Mouse (Mus musculus): ENCODE measurements around the gene Hipk4.

Hipk4 gene

GRCm38 (mm10) chr7:27540935-27541334 is 17.9 kb downstream of the Hipk4 start:
- DNase-seq (ENCODE audit: low spot score) = no peak

GRCm38 (mm10) chr7:27541431-27541830 is 18.4 kb downstream of the Hipk4 start:
- no peak for DNase-seq (ENCODE audit: low spot score)

- no peak for DNase-seq (ENCODE audit: low spot score)
These were observed 18.9 kb downstream of the Hipk4 start for GRCm38 (mm10) chr7:27541922-27542321.

- DNase-seq (ENCODE audit: low spot score) = peak; percentile 84
These were observed 19.4 kb downstream of the Hipk4 start for GRCm38 (mm10) chr7:27542392-27543033.

GRCm38 (mm10) chr7:27543065-27543464 is 20.0 kb downstream of the Hipk4 start:
- no peak for DNase-seq (ENCODE audit: low spot score)

GRCm38 (mm10) chr7:27543851-27544250 is 20.8 kb downstream of the Hipk4 start:
- no peak for DNase-seq (ENCODE audit: low spot score)

GRCm38 (mm10) chr7:27544675-27545370 is 21.8 kb downstream of the Hipk4 start:
- no peak for DNase-seq (ENCODE audit: low spot score)

- DNase-seq (ENCODE audit: low spot score) = no peak
These were observed 26.5 kb downstream of the Hipk4 start for GRCm38 (mm10) chr7:27549597-27549996.

GRCm38 (mm10) chr7:27552070-27552469 is 29.0 kb downstream of the Hipk4 start:
- no peak for DNase-seq (ENCODE audit: low spot score)

- DNase-seq (ENCODE audit: low spot score) = peak; percentile 92
These were observed 30.0 kb downstream of the Hipk4 start, which contains the start of the genes Pld3 and 2310022A10Rik for GRCm38 (mm10) chr7:27552931-27553513. Gene Pld3, minus strand, starts transcription at chr7:27553218. Gene 2310022A10Rik, plus strand, starts transcription at chr7:27553233.

GRCm38 (mm10) chr7:27560291-27560887 is 37.3 kb downstream of the Hipk4 start:
- no peak for DNase-seq (ENCODE audit: low spot score)

GRCm38 (mm10) chr7:27560978-27561377 is 37.9 kb downstream of the Hipk4 start:
- no peak for DNase-seq (ENCODE audit: low spot score)

- DNase-seq (ENCODE audit: low spot score) = no peak
These were observed 46.6 kb downstream of the Hipk4 start for GRCm38 (mm10) chr7:27569580-27570224.

GRCm38 (mm10) chr7:27572133-27572532 is 49.1 kb downstream of the Hipk4 start:
- no peak for DNase-seq (ENCODE audit: low spot score)

GRCm38 (mm10) chr7:27574124-27574880 is 51.2 kb downstream of the Hipk4 start:
- no peak for DNase-seq (ENCODE audit: low spot score)

GRCm38 (mm10) chr7:27576914-27577313 is 53.8 kb downstream of the Hipk4 start:
- DNase-seq (ENCODE audit: low spot score) = peak; percentile 36

GRCm38 (mm10) chr7:27577589-27577988 is 54.5 kb downstream of the Hipk4 start:
- DNase-seq (ENCODE audit: low spot score) = no peak

- no peak for DNase-seq (ENCODE audit: low spot score)
These were observed 55.4 kb downstream of the Hipk4 start for GRCm38 (mm10) chr7:27578465-27578864.

- DNase-seq (ENCODE audit: low spot score) = no peak
These were observed 57.5 kb downstream of the Hipk4 start for GRCm38 (mm10) chr7:27580380-27581174.
